In the genomic region with DNA sequence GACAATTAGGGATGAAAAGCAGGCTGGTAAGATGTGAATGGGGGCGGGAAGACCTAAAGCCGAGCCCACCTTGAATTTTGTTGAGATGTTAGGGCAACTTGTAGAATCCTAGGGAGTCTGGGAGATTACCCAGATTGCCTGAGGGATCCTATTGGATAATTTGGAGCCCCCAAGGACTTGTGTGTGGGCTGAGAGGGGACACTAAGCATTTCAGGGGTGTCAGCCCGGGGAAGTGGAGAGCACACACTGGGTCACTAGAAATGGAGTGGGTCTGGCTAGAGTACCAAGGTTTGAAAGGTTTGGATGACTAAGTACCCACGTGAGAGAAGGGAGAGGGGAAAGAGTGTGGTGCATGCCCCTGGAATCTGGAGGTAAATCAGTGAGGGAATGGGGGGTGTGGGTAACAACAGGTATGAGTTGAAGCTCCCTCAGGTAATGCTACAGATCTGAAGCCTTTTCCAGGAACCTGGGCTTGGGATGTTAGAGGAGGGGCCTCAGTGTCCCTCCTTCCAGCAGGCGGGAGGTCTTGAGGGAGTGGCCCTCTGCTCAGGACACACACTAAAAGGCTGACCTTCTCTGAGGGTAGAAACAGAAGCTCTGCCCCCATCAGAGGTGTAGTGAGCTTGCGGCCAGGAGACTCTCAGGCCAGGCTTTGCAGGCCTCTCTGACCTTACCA, we compare ENCODE assay signal across 10 mouse cellular contexts. TPM values are rescaled to one million over a fixed set of nuclear protein-coding genes. Genes with fewer than 3 reads are reported as not detected.
DNase-seq lines count a peak whose midpoint lies in the region; ATAC-seq and TF ChIP-seq lines count a peak whose summit lies in the region.
"Had no signal": no experiment of that assay in that cellular context is flagged by ENCODE, and none has a peak within 500 bp of the region (broad histone marks: within the 10 kb centered on the region; RNA-seq: fewer than 3 reads in every experiment).

No protein-coding gene starts in this region.

- DNase-seq in cerebellum, adult 11-12 months, result peak; percentile 68
- no peak for DNase-seq in lung, adult 18-20 months
- DNase-seq in stomach, postnatal 0 days (ENCODE audit: low spot score), result no peak
- DNase-seq in adrenal gland, adult 2 months, result no peak
- DNase-seq in urinary bladder, adult 18-20 months (ENCODE audit: low spot score in 2 of 2), result no peak

- no peaks in the 10 kb centered on the region for H3K9me3 ChIP-seq in lung, embryonic 16.5 days (ENCODE audit: control insufficient read depth, low read length)
- H3K9me3 ChIP-seq in limb, embryonic 13.5 days, result no peaks in the 10 kb centered on the region
- no peaks in the 10 kb centered on the region for H3K9me3 ChIP-seq in stomach, postnatal 0 days (ENCODE audit: control insufficient read depth, low read length)

- H3K27ac ChIP-seq in lung, embryonic 16.5 days (ENCODE audit: low read length), result peak overlapping the region; percentile 90
- H3K27ac ChIP-seq in limb, embryonic 13.5 days, result peak overlapping the region; percentile 93; the same call in 1 of the 2 replicates
- peak overlapping the region; percentile 56; the same call in 1 of the 2 replicates for H3K27ac ChIP-seq in stomach, postnatal 0 days (replicated peaks)

- ATAC-seq in cerebellum, adult (ENCODE audit: insufficient number of reproducible peaks, low FRiP score, low TSS enrichment), result no peak
- ATAC-seq in lung, embryonic 16.5 days (ENCODE audit: low read depth), result no peak
- no peak for ATAC-seq in limb, embryonic 13.5 days (ENCODE audit: low FRiP score, low read depth)
- ATAC-seq in stomach, postnatal 0 days (ENCODE audit: low FRiP score, low TSS enrichment), result no peak

- 38% methylated on average over 6 of the region's 6 CpGs for WGBS in lung, embryonic 16.5 days
- 31% methylated on average over 6 of the region's 6 CpGs for WGBS in limb, embryonic 13.5 days
- whole genome bisulfite sequencing in stomach, postnatal 0 days, result 32% methylated on average over 6 of the region's 6 CpGs

- H3K4me2 ChIP-seq in lung, embryonic 16.5 days (ENCODE audit: low read depth, low read length), result peak overlapping the region; percentile 72
- H3K4me2 ChIP-seq in limb, embryonic 13.5 days (replicated peaks), result peak overlapping the region; percentile 85
- peak overlapping the region; percentile 97 for H3K4me2 ChIP-seq in stomach, postnatal 0 days (replicated peaks; ENCODE audit: low read depth)

- peak overlapping the region; percentile 87 for H3K9ac ChIP-seq in lung, embryonic 16.5 days (ENCODE audit: low read length)
- peak overlapping the region; percentile 92 for H3K9ac ChIP-seq in limb, embryonic 13.5 days
- H3K9ac ChIP-seq in stomach, postnatal 0 days (ENCODE audit: low read length), result peak overlapping the region; percentile 76; the same call in 1 of the 2 replicates

- H3K4me1 ChIP-seq in lung, embryonic 16.5 days (replicated peaks; ENCODE audit: control insufficient read depth, insufficient read depth, low read length), result peaks cover 17% of the 10 kb centered on the region
- peaks cover 22% of the 10 kb centered on the region for H3K4me1 ChIP-seq in limb, embryonic 13.5 days
- peaks cover 4% of the 10 kb centered on the region for H3K4me1 ChIP-seq in stomach, postnatal 0 days (replicated peaks; ENCODE audit: control insufficient read depth, insufficient read depth)

- no peak for TF ChIP-seq EP300 in stomach, postnatal 0 days (optimal IDR thresholded peaks at IDR 0.05)

- H3K27me3 ChIP-seq in lung, embryonic 16.5 days (ENCODE audit: control insufficient read depth, insufficient read depth, low read depth, low read length), result no peaks in the 10 kb centered on the region
- no peaks in the 10 kb centered on the region for H3K27me3 ChIP-seq in limb, embryonic 13.5 days
- no peaks in the 10 kb centered on the region for H3K27me3 ChIP-seq in stomach, postnatal 0 days (ENCODE audit: control insufficient read depth, insufficient read depth, low read length)

- no peak for TF ChIP-seq CTCF in stomach, postnatal 0 days (IDR thresholded peaks at IDR 0.05; ENCODE audit: low read depth)

- peaks cover 32% of the 10 kb centered on the region for H3K36me3 ChIP-seq in lung, embryonic 16.5 days (ENCODE audit: control insufficient read depth, insufficient read depth, low read length)
- H3K36me3 ChIP-seq in limb, embryonic 13.5 days, result peaks cover 49% of the 10 kb centered on the region
- H3K36me3 ChIP-seq in stomach, postnatal 0 days (ENCODE audit: control insufficient read depth, insufficient read depth, low read length), result peaks cover 20% of the 10 kb centered on the region

- H3K4me3 ChIP-seq in lung, embryonic 16.5 days (ENCODE audit: low read length), result peak overlapping the region; percentile 84
- H3K4me3 ChIP-seq in limb, embryonic 13.5 days, result peak overlapping the region; percentile 96
- H3K4me3 ChIP-seq in stomach, postnatal 0 days (ENCODE audit: low read depth, low read length), result peak overlapping the region; percentile 72; the same call in 1 of the 2 replicates

RNA-seq across cellular contexts. Expression of a gene that starts 3.4 kb away (rescaled TPM):
- polyA plus RNA-seq in lung, embryonic 16.5 days (2015; fragmentation: Nextera tagmentation; extraction: Ambion mirVana), result 3.1 and 3.8 TPM in 2 replicates
- polyA plus RNA-seq in limb, embryonic 13.5 days (2015; fragmentation: Nextera tagmentation; extraction: Ambion mirVana), result 6.7 TPM in 2 replicates
- polyA plus RNA-seq in stomach, postnatal 0 days (2015; fragmentation: Nextera tagmentation; extraction: Ambion mirVana), result 1.1 and 1.9 TPM in 2 replicates
- total RNA-seq in adrenal gland, adult 2 months (2021), result 10 to 100 TPM in 1 of 2 experiments, 1 to 10 TPM in 1; 9.5 to 11.6 TPM
- 34.5 and 42.6 TPM in 2 replicates for polyA plus RNA-seq in adrenal gland, adult 2 months (2012; rRNA removed)

RNA-seq across cellular contexts. Expression of a gene that starts 15.7 kb away (rescaled TPM):
- 0.23 and 0.24 TPM in 2 replicates for polyA plus RNA-seq in lung, embryonic 16.5 days (2015; fragmentation: Nextera tagmentation; extraction: Ambion mirVana)
- polyA plus RNA-seq in limb, embryonic 13.5 days (2015; fragmentation: Nextera tagmentation; extraction: Ambion mirVana), result 0.46 and 0.50 TPM in 2 replicates
- 0.08 and 0.13 TPM in 2 replicates for polyA plus RNA-seq in stomach, postnatal 0 days (2015; fragmentation: Nextera tagmentation; extraction: Ambion mirVana)
- not detected for total RNA-seq in adrenal gland, adult 2 months (2021)
- polyA plus RNA-seq in adrenal gland, adult 2 months (2012; rRNA removed), result not detected in 2 replicates
- total RNA-seq: adrenal gland, postnatal 36 days had no signal
- polyA plus RNA-seq: urinary bladder, adult 2 months had no signal

RNA-seq across cellular contexts. Expression of a gene that starts 21.9 kb away (rescaled TPM):
- polyA plus RNA-seq in lung, embryonic 16.5 days (2015; fragmentation: Nextera tagmentation; extraction: Ambion mirVana), result 29.1 and 32.7 TPM in 2 replicates
- 20.1 and 20.8 TPM in 2 replicates for polyA plus RNA-seq in limb, embryonic 13.5 days (2015; fragmentation: Nextera tagmentation; extraction: Ambion mirVana)
- polyA plus RNA-seq in stomach, postnatal 0 days (2015; fragmentation: Nextera tagmentation; extraction: Ambion mirVana), result 18.6 and 20.0 TPM in 2 replicates
- 10 to 100 TPM; 28.3 to 32.8 TPM for total RNA-seq in adrenal gland, adult 2 months (2021)
- polyA plus RNA-seq in adrenal gland, adult 2 months (2012; rRNA removed), result 90.6 and 94.8 TPM in 2 replicates

RNA-seq across cellular contexts. Expression of a gene that starts 28.8 kb away (rescaled TPM):
- polyA plus RNA-seq in lung, embryonic 16.5 days (2015; fragmentation: Nextera tagmentation; extraction: Ambion mirVana), result 13.8 and 18.1 TPM in 2 replicates
- polyA plus RNA-seq in limb, embryonic 13.5 days (2015; fragmentation: Nextera tagmentation; extraction: Ambion mirVana), result 28.1 and 30.8 TPM in 2 replicates
- polyA plus RNA-seq in stomach, postnatal 0 days (2015; fragmentation: Nextera tagmentation; extraction: Ambion mirVana), result 6.9 and 8.0 TPM in 2 replicates
- total RNA-seq in adrenal gland, adult 2 months (2021), result 10 to 100 TPM; 36.0 to 42.6 TPM
- 12.6 and 15.9 TPM in 2 replicates for polyA plus RNA-seq in adrenal gland, adult 2 months (2012; rRNA removed)

RNA-seq across cellular contexts. Expression of a gene that starts 35.2 kb away (rescaled TPM):
- polyA plus RNA-seq in lung, embryonic 16.5 days (2015; fragmentation: Nextera tagmentation; extraction: Ambion mirVana), result 11.4 and 11.8 TPM in 2 replicates
- polyA plus RNA-seq in limb, embryonic 13.5 days (2015; fragmentation: Nextera tagmentation; extraction: Ambion mirVana), result 28.3 and 31.6 TPM in 2 replicates
- 13.4 and 14.5 TPM in 2 replicates for polyA plus RNA-seq in stomach, postnatal 0 days (2015; fragmentation: Nextera tagmentation; extraction: Ambion mirVana)
- 1 to 10 TPM; 3.3 to 3.7 TPM for total RNA-seq in adrenal gland, adult 2 months (2021)
- 18.9 and 22.1 TPM in 2 replicates for polyA plus RNA-seq in adrenal gland, adult 2 months (2012; rRNA removed)
